Mouse (Mus musculus) MEL (cell line): ENCODE measurements around the gene Hist2h4. TPM values are rescaled to one million over a fixed set of nuclear protein-coding genes. Genes with fewer than 3 reads are reported as not detected.
A peak's percentile ranks its signal among the peaks of the same experiment; 100 is the strongest.

Experiments
- DNase-seq: peaks from one replicate; pipeline ENCODE4 v3.0.0; 2011; ENCODE audit warnings: low read depth, low spot score
- H3K27ac ChIP-seq: 2 replicates; pipeline ENCODE4 v1.5.1; 2012; ENCODE audit warnings: low read depth, mild to moderate bottlenecking, control low read depth, low read length, moderate library complexity; ENCODE audit not compliant: control insufficient read depth
- H3K27me3 ChIP-seq, 2 experiments: fragments of 150-350 bp in 1 of 2; sonication (generic) in 1 of 2; 2 replicates each; pipeline ENCODE4 v1.6.1; 2012; ENCODE audit warnings: low read length in 2 of 2, mild to moderate bottlenecking in 2 of 2, improper control_type of control experiment in 1 of 2, moderate library complexity in 1 of 2; ENCODE audit not compliant: insufficient read depth in 2 of 2, control insufficient read depth in 1 of 2
- H3K36me3 ChIP-seq, 2 experiments: 2 replicates each; pipeline ENCODE4 v1.6.1; 2012 to 2014; ENCODE audit warnings: low read length in 2 of 2, improper control_type of control experiment in 1 of 2, inconsistent platforms in 1 of 2, mild to moderate bottlenecking in 1 of 2; ENCODE audit not compliant: insufficient read depth in 2 of 2, control insufficient read depth in 1 of 2
- H3K4me1 ChIP-seq, 2 experiments: fragments of 150-350 bp in 1 of 2; sonication (generic) in 1 of 2; 2 replicates each; pipeline ENCODE4 v1.6.1; 2012; ENCODE audit warnings: low read length in 2 of 2, improper control_type of control experiment in 1 of 2, mild to moderate bottlenecking in 1 of 2; ENCODE audit not compliant: insufficient read depth in 2 of 2, control insufficient read depth in 1 of 2
- H3K4me3 ChIP-seq, 2 experiments: fragments of 150-350 bp in 1 of 2; sonication (generic) in 1 of 2; 2 replicates each; pipeline ENCODE4 v1.5.1; 2012; ENCODE audit warnings: low read depth in 2 of 2, low read length in 2 of 2, mild to moderate bottlenecking in 2 of 2, moderate library complexity in 2 of 2, control low read depth in 1 of 2, improper control_type of control experiment in 1 of 2; ENCODE audit not compliant: control insufficient read depth in 1 of 2, insufficient read depth in 1 of 2
- H3K79me2 ChIP-seq: 2 replicates; pipeline ENCODE4 v1.6.1; 2012; ENCODE audit warnings: mild to moderate bottlenecking, low read length, moderate library complexity; ENCODE audit not compliant: control insufficient read depth, poor library complexity, insufficient read depth
- H3K9ac ChIP-seq: 2 replicates; pipeline ENCODE4 v1.6.1; 2012; ENCODE audit warnings: low read depth, mild to moderate bottlenecking, control low read depth, low read length, moderate library complexity; ENCODE audit not compliant: control insufficient read depth, poor library complexity, severe bottlenecking
- H3K9me3 ChIP-seq: fragments of 150-350 bp; sonication (generic); replicated peaks from 2 replicates; pipeline ENCODE4 v1.6.1; 2012; ENCODE audit warnings: mild to moderate bottlenecking, low read length, improper control_type of control experiment, moderate library complexity; ENCODE audit not compliant: insufficient read depth
- CTCF ChIP-seq, 3 experiments: IDR thresholded peaks in 2 of 3; conservative IDR thresholded peaks in 1 of 3; 2 replicates each; pipeline ENCODE4 v1.5.1; 2011 to 2012; ENCODE audit warnings: low read length in 3 of 3, low read depth in 2 of 3, mild to moderate bottlenecking in 2 of 3, improper control_type of control experiment in 1 of 3, inconsistent platforms in 1 of 3, mixed read lengths in 1 of 3, moderate library complexity in 1 of 3; ENCODE audit not compliant: control insufficient read depth in 1 of 3, insufficient read depth in 1 of 3, poor library complexity in 1 of 3, severe bottlenecking in 1 of 3
- EP300 ChIP-seq, 2 experiments: IDR thresholded peaks; 2 replicates each; pipeline ENCODE4 v1.6.1; 2011; ENCODE audit warnings: improper control_type of control experiment in 2 of 2, low read length in 2 of 2, low read depth in 1 of 2, mild to moderate bottlenecking in 1 of 2
- ETS1 ChIP-seq: IDR thresholded peaks from 2 replicates; pipeline ENCODE4 v1.6.1; 2012; ENCODE audit warnings: low read depth, mild to moderate bottlenecking, inconsistent platforms, low read length, improper control_type of control experiment, moderate library complexity
- GABPA ChIP-seq: IDR thresholded peaks from 2 replicates; pipeline ENCODE4 v1.6.1; 2012; ENCODE audit warnings: low read depth, mild to moderate bottlenecking, inconsistent platforms, low read length, improper control_type of control experiment, moderate library complexity
- GATA1 ChIP-seq: IDR thresholded peaks from 2 replicates; pipeline ENCODE4 v1.6.1; 2011; ENCODE audit warnings: low read depth, low read length, improper control_type of control experiment
- HCFC1 ChIP-seq: IDR thresholded peaks from 2 replicates; pipeline ENCODE4 v1.6.1; 2012; ENCODE audit warnings: low read depth, mild to moderate bottlenecking, inconsistent platforms, low read length, improper control_type of control experiment, moderate library complexity
- JUND ChIP-seq: IDR thresholded peaks from 2 replicates; pipeline ENCODE4 v1.6.1; 2011; ENCODE audit warnings: low read depth, mild to moderate bottlenecking, improper control_type of control experiment, low read length
- KAT2A ChIP-seq: conservative IDR thresholded peaks from 2 replicates; pipeline ENCODE4 v1.6.1; 2012; ENCODE audit warnings: low read depth, low read length, improper control_type of control experiment, inconsistent platforms
- MAX ChIP-seq: IDR thresholded peaks from 2 replicates; pipeline ENCODE4 v1.6.1; 2011; ENCODE audit warnings: low read length, improper control_type of control experiment
- MAZ ChIP-seq: IDR thresholded peaks from 2 replicates; pipeline ENCODE4 v1.6.1; 2012; ENCODE audit warnings: low read depth, mild to moderate bottlenecking, inconsistent platforms, low read length, improper control_type of control experiment
- MEF2A ChIP-seq: IDR thresholded peaks from 2 replicates; pipeline ENCODE4 v1.6.1; 2014; ENCODE audit warnings: low read depth, mild to moderate bottlenecking, inconsistent platforms, low read length, improper control_type of control experiment; ENCODE audit not compliant: poor library complexity, insufficient replicate concordance, severe bottlenecking; ENCODE audit errors: extremely low read depth
- NRF1 ChIP-seq: IDR thresholded peaks from 2 replicates; pipeline ENCODE4 v1.6.1; 2014; ENCODE audit warnings: low read depth, mild to moderate bottlenecking, inconsistent platforms, low read length, improper control_type of control experiment, moderate library complexity; ENCODE audit not compliant: poor library complexity, insufficient read depth, severe bottlenecking
- POLR2AphosphoS5 ChIP-seq: IDR thresholded peaks from 2 replicates; pipeline ENCODE4 v1.6.1; 2012; ENCODE audit warnings: low read depth, borderline replicate concordance, mild to moderate bottlenecking, inconsistent platforms, low read length, moderate library complexity, mixed read lengths
- RAD21 ChIP-seq: IDR thresholded peaks from 2 replicates; pipeline ENCODE4 v1.6.1; 2011; ENCODE audit warnings: mild to moderate bottlenecking, low read depth, low read length, improper control_type of control experiment
- RCOR1 ChIP-seq: IDR thresholded peaks from 2 replicates; pipeline ENCODE4 v1.6.1; 2012; ENCODE audit warnings: low read depth, mild to moderate bottlenecking, inconsistent platforms, low read length, improper control_type of control experiment
- SIN3A ChIP-seq: IDR thresholded peaks from 2 replicates; pipeline ENCODE4 v1.6.1; 2012; ENCODE audit warnings: low read length, improper control_type of control experiment, inconsistent platforms
- TAL1 ChIP-seq: IDR thresholded peaks from 2 replicates; pipeline ENCODE4 v1.6.1; 2012; ENCODE audit warnings: mild to moderate bottlenecking, inconsistent platforms, low read length, moderate library complexity, mixed read lengths
- TCF12 ChIP-seq: IDR thresholded peaks from 2 replicates; pipeline ENCODE4 v1.6.1; 2014; ENCODE audit warnings: low read depth, mild to moderate bottlenecking, inconsistent platforms, low read length, improper control_type of control experiment, moderate library complexity
- USF1 ChIP-seq: IDR thresholded peaks from 2 replicates; pipeline ENCODE4 v1.6.1; 2014; ENCODE audit warnings: low read depth, mild to moderate bottlenecking, inconsistent platforms, low read length, improper control_type of control experiment, moderate library complexity
- USF2 ChIP-seq, 2 experiments: IDR thresholded peaks; 2 replicates each; pipeline ENCODE4 v1.6.1; 2011 to 2012; ENCODE audit warnings: improper control_type of control experiment in 2 of 2, low read length in 2 of 2, borderline replicate concordance in 1 of 2, inconsistent platforms in 1 of 2, low read depth in 1 of 2, mild to moderate bottlenecking in 1 of 2; ENCODE audit not compliant: insufficient read depth in 1 of 2
- ZC3H11A ChIP-seq: IDR thresholded peaks from 2 replicates; pipeline ENCODE4 v1.6.1; 2012; ENCODE audit warnings: low read depth, mild to moderate bottlenecking, inconsistent platforms, low read length, improper control_type of control experiment
- polyA plus RNA-seq, 2 experiments: library from polyadenylated mRNA; stranded (reverse) in 1 of 2; unstranded in 1 of 2; fragments of >175 nt in 1 of 2; fragments of >200 nt in 1 of 2; gene quantifications; 2 replicates each; pipeline versions ENCODE4 v1.2.1 to v1.2.4; 2012; ENCODE audit warnings: low replicate concordance in 2 of 2, low read depth in 1 of 2; ENCODE audit not compliant: insufficient read length in 2 of 2, insufficient read depth in 1 of 2, missing spikeins in 1 of 2
- total RNA-seq: library from RNA; depleted of rRNA; stranded (reverse); fragments of 300-350 nt; gene quantifications from 2 replicates; pipeline ENCODE4 v1.2.3, GENCODE M21; 2012

The Hist2h4 gene
- total and polyA plus RNA-seq, 3 experiments = 1.5 to 195 TPM; not detected in 1

GRCm38 (mm10) chr3:96263558-96264403 is 670 bp upstream of the Hist2h4 start:
- Histone ChIP-seq H3K36me3 (peaks cover 0 to 51% of the 10 kb centered on the region in 2 experiments; a peak in 2 of 4 replicates), H3K27ac (peak overlapping the region; percentile 99), H3K4me3 (peak overlapping the region; percentile 10 to 75), H3K9ac (peak overlapping the region; percentile 92), H3K4me1 (peaks cover 0 to 39% of the 10 kb centered on the region in 2 experiments; a peak in 2 of 4 replicates), H3K27me3 (no peaks in the 10 kb centered on the region), H3K9me3 (no peaks in the 10 kb centered on the region), H3K79me2 (peaks cover 7% of the 10 kb centered on the region; the same call in 1 of the 2 replicates)
- TF ChIP-seq GATA1 (no peak), KAT2A (no peak), MAZ (no peak), USF1 (no peak), GABPA (no peak), MEF2A (no peak), RAD21 (no peak), NRF1 (no peak), EP300 (IDR thresholded peaks at IDR 0.05; ENCODE audit: low read depth in 1 of 2, low read length in 2 of 2) (no peak), POLR2AphosphoS5 (no peak), TCF12 (no peak), USF2 (IDR thresholded peaks at IDR 0.05; ENCODE audit: borderline replicate concordance in 1 of 2, insufficient read depth in 1 of 2, low read depth in 1 of 2, low read length in 2 of 2) (no peak), ZC3H11A (no peak), HCFC1 (no peak), MAX (no peak), RCOR1 (no peak), TAL1 (no peak)
- peak; percentile 94 for DNase-seq

GRCm38 (mm10) chr3:96262216-96262875 is 765 bp downstream of the Hist2h4 start:
- DNase-seq = peak; percentile 98
- H3K27me3 ChIP-seq = no peaks in the 10 kb centered on the region
- 0 out of 6 replicates have a peak, but pooled peaks of 1 of the 3 experiments have one; percentile 8 for TF ChIP-seq CTCF (IDR thresholded peaks at IDR 0.05 in 2 of 3, conservative IDR thresholded peaks at IDR 0.05 in 1 of 3; ENCODE audit: control insufficient read depth in 1 of 3, insufficient read depth in 1 of 3, low read depth in 2 of 3, low read length in 3 of 3, poor library complexity in 1 of 3, severe bottlenecking in 1 of 3)
- TF ChIP-seq JUND = no peak
- no peak for TF ChIP-seq SIN3A
- no peak for TF ChIP-seq USF1
- TF ChIP-seq ETS1 = no peak
- peaks cover under 1 to 46% of the 10 kb centered on the region in 2 experiments; a peak in 3 of 4 replicates for H3K4me1 ChIP-seq
- peak overlapping the region; percentile 68 for H3K9ac ChIP-seq
- peak overlapping the region; percentile 12 to 37 for H3K4me3 ChIP-seq
- H3K36me3 ChIP-seq = peaks cover 0 to 49% of the 10 kb centered on the region in 2 experiments; a peak in 2 of 4 replicates
- peak overlapping the region; percentile 99 for H3K27ac ChIP-seq
- H3K79me2 ChIP-seq = peaks cover 7% of the 10 kb centered on the region; the same call in 1 of the 2 replicates
- H3K9me3 ChIP-seq = no peaks in the 10 kb centered on the region
